Mouse (Mus musculus): ENCODE results near the gene Edar.
"Not testable (repeated sequence)": the region's sequence is repeated elsewhere in the genome, so short reads cannot be mapped to it uniquely, and the experiment has no call there.

DNA sequence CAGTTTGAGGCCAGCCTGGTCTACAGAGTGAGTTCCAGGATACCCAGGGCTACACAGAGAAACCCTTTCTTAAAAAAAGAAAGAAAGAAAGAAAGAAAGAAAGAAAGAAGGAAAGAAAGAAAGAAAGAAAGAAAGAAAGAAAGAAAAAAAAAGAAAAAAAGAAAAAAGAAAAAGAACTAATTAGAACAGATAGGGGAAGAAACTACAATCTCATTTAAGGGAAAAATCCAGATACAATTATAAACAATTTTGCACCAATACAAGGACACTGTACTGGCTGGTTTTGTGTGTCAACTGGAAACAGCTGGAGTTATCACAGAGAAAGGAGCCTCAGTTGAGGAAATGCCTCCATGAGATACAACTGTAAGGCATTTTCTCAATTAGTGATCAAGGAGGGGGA, 42.7 kb upstream of the Edar start, which contains the start of gene Gm17542:
- not testable (repeated sequence) for TF ChIP-seq TAL1, GATA1 (IDR thresholded peaks at IDR 0.05; ENCODE audit: low read length)
